Mouse (Mus musculus) c-Kit-negative CD71-positive TER-119-positive erythroid progenitor cells, embryonic 14.5 days (primary cell): ENCODE data around the gene Foxd3.
"Not testable (repeated sequence)": the region's sequence is repeated elsewhere in the genome, so short reads cannot be mapped to it uniquely, and the experiment has no call there.

Experiments
- DNase-seq: peaks from one replicate; pipeline ENCODE4 v3.0.0-alpha.2; 2013; ENCODE audit warnings: low read depth, low spot score

Gene Foxd3

GRCm38 (mm10) chr4:99655937-99656604 lies at the start of gene Foxd3:
Gene Foxd3 (plus strand): TSS chr4:99656299.
- DNase-seq, result no peak

GRCm38 (mm10) chr4:99612156-99612555 lies 43.9 kb upstream of the Foxd3 start:
- no peak for DNase-seq

GRCm38 (mm10) chr4:99612609-99613350 lies 43.3 kb upstream of the Foxd3 start:
- DNase-seq, result no peak

GRCm38 (mm10) chr4:99626047-99626844 lies 29.9 kb upstream of the Foxd3 start:
- no peak for DNase-seq

- no peak for DNase-seq
Measured at GRCm38 (mm10) chr4:99627057-99627456, 29.0 kb upstream of the Foxd3 start.

GRCm38 (mm10) chr4:99636038-99636437 lies 20.1 kb upstream of the Foxd3 start:
- no peak for DNase-seq

GRCm38 (mm10) chr4:99636711-99637110 lies 19.4 kb upstream of the Foxd3 start:
- no peak for DNase-seq

- not testable (repeated sequence) for DNase-seq
Measured at GRCm38 (mm10) chr4:99640619-99641018, 15.5 kb upstream of the Foxd3 start.

GRCm38 (mm10) chr4:99641920-99642319 lies 14.2 kb upstream of the Foxd3 start:
- DNase-seq, result no peak

GRCm38 (mm10) chr4:99645560-99645959 lies 10.5 kb upstream of the Foxd3 start:
- no peak for DNase-seq

GRCm38 (mm10) chr4:99650088-99650944 lies 5.8 kb upstream of the Foxd3 start:
- DNase-seq, result no peak

- no peak for DNase-seq
Measured at GRCm38 (mm10) chr4:99650945-99651690, 5.0 kb upstream of the Foxd3 start.

GRCm38 (mm10) chr4:99651823-99652450 lies 4.2 kb upstream of the Foxd3 start:
- DNase-seq, result no peak

- no peak for DNase-seq
Measured at GRCm38 (mm10) chr4:99652576-99653210, 3.4 kb upstream of the Foxd3 start.

GRCm38 (mm10) chr4:99653216-99653607 lies 2.9 kb upstream of the Foxd3 start:
- no peak for DNase-seq

- no peak for DNase-seq
Measured at GRCm38 (mm10) chr4:99653608-99654221, 2.4 kb upstream of the Foxd3 start.

GRCm38 (mm10) chr4:99654621-99655296 lies 1.3 kb upstream of the Foxd3 start:
- DNase-seq, result no peak

GRCm38 (mm10) chr4:99656605-99657429 lies 718 bp downstream of the Foxd3 start:
- no peak for DNase-seq
